Mouse (Mus musculus): Measurements from ENCODE around the gene Pcolce. TPM values are rescaled to one million over a fixed set of nuclear protein-coding genes. Genes with fewer than 3 reads are reported as not detected.

Pcolce gene
- total RNA-seq, 2 experiments from 2014 or later, result 12.6 to 15.1 TPM

Other genes with a start within 250 kb of the Pcolce start
- under 1 TPM; 0.30 to 0.74 TPM for gene Zan, start 136.7 kb downstream of the Pcolce start, total RNA-seq (2021)
- 10 to 100 TPM; 33.7 to 37.6 TPM for gene Pop7, start 111.3 kb downstream of the Pcolce start, total RNA-seq (2021)
- gene Gigyf1, start 95.2 kb downstream of the Pcolce start, total RNA-seq (2021), result 10 to 100 TPM; 56.5 to 63.6 TPM
- not detected for gene Epo, start 80.5 kb downstream of the Pcolce start, total RNA-seq (2021)
- gene Gnb2, start 80.3 kb downstream of the Pcolce start, total RNA-seq (2021), result 1,000 to 10,000 TPM; 1,140 to 1,206 TPM
- gene Actl6b, start 60.3 kb downstream of the Pcolce start, total RNA-seq (2021), result 100 to 1,000 TPM; 151 to 176 TPM
- 10 to 100 TPM; 28.3 to 28.8 TPM for gene Tfr2, start 43.9 kb downstream of the Pcolce start, total RNA-seq (2021)
- gene Mospd3, start 12.7 kb downstream of the Pcolce start, total RNA-seq (2021), result 10 to 100 TPM; 55.0 to 57.1 TPM
- gene Fbxo24, start 15.2 kb upstream of the Pcolce start, total RNA-seq (2021), result under 1 TPM in 1 of 2 experiments, not detected in 1; 0.20 TPM
- 10 to 100 TPM; 13.7 to 13.9 TPM for gene Lrch4, start 15.3 kb upstream of the Pcolce start, total RNA-seq (2021)
- gene Gm20605, start 15.4 kb upstream of the Pcolce start, total RNA-seq (2021), result 10 to 100 TPM in 1 of 2 experiments, 1 to 10 TPM in 1; 9.9 to 10.2 TPM
- 1 to 10 TPM; 2.8 to 4.9 TPM for gene Sap25, start 27.6 kb upstream of the Pcolce start, total RNA-seq (2021)
- gene Irs3, start 31.9 kb upstream of the Pcolce start, total RNA-seq (2021), result under 1 TPM in 1 of 2 experiments, not detected in 1; 0.28 TPM
- 10 to 100 TPM; 23.9 to 24.7 TPM for gene Agfg2, start 70.9 kb upstream of the Pcolce start, total RNA-seq (2021)
- gene Nyap1, start 127.8 kb upstream of the Pcolce start, total RNA-seq (2021), result 100 to 1,000 TPM; 195 to 197 TPM
- 10 to 100 TPM; 61.6 to 71.9 TPM for gene Tsc22d4, start 131.9 kb upstream of the Pcolce start, total RNA-seq (2021)
- gene Ppp1r35, start 165.1 kb upstream of the Pcolce start, total RNA-seq (2021), result 10 to 100 TPM; 28.4 to 38.6 TPM
- gene Mepce, start 173.9 kb upstream of the Pcolce start, total RNA-seq (2021), result 10 to 100 TPM; 32.9 to 35.2 TPM
- 1 to 10 TPM; 5.4 to 6.1 TPM for gene Zcwpw1, start 174.0 kb upstream of the Pcolce start, total RNA-seq (2021)
- 1 to 10 TPM in 1 of 2 experiments, under 1 TPM in 1; 0.91 to 1.0 TPM for gene Pilra, start 222.5 kb upstream of the Pcolce start, total RNA-seq (2021)
- not detected for gene Pilrb1, start 244.3 kb upstream of the Pcolce start, total RNA-seq (2021)